Mouse (Mus musculus): ENCODE measurements around the gene Irs3.
"Not testable (repeated sequence)": the region's sequence is repeated elsewhere in the genome, so short reads cannot be mapped to it uniquely, and the experiment has no call there.

The Irs3 gene

DNA sequence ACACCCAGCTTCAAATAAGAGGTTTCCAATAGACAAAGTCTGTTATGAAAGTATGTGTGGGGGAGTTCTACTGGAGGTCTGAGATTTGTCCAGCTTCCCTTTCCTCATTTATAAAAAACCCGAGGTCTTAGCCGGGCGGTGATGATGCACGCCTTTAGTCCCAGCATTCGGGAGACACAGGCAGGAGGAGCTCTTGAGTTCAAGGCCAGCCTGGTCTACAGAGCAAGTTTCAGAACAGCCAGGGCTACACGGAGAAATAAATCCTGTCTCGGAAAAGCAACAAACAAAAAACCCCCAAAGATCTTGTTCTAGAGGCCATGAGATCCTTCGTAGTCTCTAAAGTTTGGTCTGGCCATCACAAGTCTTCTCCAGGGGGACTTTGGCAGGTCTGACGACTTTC, 17.5 kb downstream of the Irs3 start:
- DNase-seq (ENCODE audit: low spot score in 2 of 2), result no peak

DNA sequence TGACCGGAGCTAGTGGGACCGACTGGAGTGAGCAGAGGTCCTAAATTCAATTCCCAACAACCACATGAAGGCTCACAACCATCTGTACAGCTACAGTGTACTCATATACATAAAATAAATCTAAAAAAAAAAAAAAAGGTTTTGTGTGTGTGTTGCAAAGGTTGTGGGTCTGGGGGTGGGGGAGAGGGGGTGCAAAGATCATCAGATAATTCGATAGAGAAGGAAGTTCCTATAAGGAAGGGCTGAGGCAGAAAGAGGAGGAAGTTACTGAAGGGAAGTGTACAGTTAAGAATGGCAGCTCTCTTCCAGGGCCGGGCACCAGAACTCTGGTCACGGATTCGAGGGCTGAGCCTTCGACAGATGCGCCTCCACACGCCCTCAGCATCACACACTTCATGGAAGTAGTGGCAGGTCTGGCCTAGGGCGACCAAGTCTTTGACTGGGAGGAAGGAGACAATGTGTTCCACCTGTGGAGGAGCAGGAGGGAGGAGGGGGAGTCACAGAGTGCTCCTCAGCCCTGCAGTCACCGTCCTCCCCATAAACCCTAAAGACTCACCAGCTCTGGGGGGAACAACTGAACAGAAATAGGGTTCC, 21.5 kb downstream of the Irs3 start:
- DNase-seq (ENCODE audit: low spot score in 2 of 2), result no peak

DNA sequence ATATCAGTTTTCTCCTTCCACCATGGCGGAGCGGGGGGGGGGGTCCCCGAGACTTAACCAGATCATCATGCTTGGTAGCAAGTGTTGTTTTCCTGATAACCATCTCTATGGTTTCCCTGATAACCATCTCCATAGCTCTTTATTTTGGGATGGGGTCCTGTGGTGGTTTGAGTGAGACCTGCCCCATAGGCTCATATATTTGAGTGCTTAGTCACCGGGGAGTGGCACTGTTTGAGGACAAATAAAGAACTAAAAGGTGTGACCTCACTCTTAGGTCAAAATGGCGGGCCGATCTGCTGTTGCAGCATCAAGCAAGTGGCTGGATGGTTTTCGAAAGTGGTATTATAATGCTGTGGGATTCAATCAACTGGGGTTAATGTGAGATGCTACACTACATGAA, 30.2 kb downstream of the Irs3 start:
- DNase-seq (ENCODE audit: low spot score in 2 of 2), result no peak

DNA sequence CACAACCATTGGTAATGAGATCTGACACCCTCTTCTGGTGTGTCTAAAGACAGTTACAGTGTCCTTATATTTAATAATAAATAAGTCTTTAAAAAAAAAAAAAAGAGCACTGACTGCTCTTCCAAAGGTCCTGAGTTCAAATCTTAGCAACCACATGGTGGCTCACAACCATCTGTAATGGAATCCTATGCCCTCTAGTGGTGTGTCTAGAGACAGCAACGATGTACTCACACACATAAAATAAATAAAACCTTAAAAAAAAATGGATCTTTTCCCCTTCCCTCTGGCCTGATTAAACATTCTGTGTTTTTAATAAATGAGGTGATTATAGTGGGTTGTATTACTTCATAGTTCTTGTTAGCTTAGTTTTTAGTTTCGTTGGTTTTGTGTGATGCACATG, 30.6 kb downstream of the Irs3 start:
- DNase-seq (ENCODE audit: low spot score in 2 of 2), result not testable (repeated sequence)

DNA sequence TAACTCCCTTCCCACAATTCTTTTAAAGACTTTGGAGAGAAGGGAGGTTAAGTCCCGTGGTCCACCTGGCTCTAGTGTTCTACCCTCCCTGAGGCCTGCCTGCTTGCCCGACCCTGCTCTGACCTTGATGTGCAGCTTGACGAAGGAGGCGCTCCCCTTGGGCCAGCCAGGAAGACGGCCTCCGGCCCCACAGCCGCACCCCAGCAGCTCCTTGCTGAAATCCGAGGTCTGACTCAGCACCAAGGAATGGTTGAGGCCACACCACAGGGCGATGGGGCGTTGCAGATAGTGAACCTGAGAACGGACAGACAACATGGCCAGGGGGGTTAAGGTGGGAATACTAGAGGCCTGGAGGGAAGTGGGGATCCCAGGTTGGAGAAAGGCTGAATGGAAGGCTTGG, 32.0 kb downstream of the Irs3 start, which contains the start of gene Pcolce:
Gene Pcolce, minus strand, starts transcription at position 235 of the 400 bp plus-strand sequence.
- no peak for DNase-seq (ENCODE audit: low spot score in 2 of 2)

DNA sequence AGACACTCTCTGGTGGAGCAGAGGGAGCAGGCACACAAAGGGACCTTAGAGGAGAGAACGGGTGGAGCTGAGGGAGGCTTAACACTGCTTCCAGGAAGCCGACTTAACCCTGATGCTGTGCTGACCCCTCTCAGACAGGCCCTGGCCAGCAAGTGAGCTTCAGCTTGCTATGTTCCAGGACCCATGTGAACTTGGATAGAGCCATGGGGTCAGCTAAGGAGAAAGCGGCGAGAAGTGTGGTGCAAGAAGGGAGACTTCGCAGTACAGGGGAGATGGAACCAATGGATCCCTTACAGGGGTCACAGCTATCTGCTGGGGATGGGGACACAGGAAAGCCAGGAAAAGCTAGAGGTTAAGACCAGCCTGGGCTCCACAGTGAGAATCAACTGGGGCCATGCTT, 32.4 kb downstream of the Irs3 start:
- DNase-seq (ENCODE audit: low spot score in 2 of 2), result no peak

DNA sequence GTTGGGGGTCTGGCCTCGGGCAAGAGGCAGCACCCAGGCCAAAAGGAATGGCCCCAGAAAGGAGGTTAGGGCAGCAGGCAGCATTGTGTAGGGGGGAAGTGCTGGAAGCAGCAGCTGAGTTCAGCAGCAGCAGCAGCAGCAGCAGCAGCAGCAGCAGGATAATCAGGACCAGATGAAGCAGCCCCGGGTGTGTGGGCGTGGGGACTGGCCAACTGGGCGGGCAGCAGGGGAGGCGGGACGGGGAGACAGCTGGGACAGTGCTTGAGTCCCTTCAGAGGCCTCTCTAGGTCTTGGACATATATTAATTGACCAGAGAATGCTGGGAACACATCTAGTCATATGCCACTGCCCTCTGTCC, 34.3 kb downstream of the Irs3 start:
- no peak for DNase-seq (ENCODE audit: low spot score in 2 of 2)

DNA sequence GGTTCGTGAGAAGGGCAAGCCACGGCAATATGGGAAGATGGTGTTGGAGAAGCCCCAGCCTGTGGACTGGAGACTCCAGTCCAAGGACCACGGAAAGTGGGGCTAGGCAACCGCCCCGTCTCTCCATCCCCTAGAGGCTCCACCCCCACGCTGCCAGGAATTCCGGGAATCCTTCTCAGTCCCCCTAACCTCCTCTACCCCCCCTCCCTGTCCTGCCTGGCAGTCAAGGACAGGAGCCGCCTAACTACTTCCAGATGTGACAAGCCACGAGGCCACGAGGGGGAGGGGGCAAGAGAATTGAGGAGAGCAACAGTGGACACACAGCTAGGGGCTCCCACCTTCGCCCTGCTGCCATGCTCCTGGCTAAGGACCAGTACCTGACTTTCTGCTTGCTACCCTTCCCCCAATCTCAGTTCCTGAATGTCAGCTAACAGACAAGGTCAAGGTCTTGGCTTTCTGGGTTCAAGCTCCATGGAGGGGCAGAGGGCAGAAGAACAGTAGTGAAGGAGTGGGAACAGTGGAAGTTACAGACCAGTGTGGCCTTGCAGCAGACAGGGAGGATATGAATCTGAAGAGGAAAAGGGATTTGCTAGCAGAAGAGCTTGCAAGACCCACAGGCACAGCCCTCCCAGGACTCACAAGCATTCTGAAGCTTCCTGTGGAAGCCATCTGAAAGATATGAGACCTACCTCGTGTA, 34.8 kb downstream of the Irs3 start:
- no peak for DNase-seq (ENCODE audit: low spot score in 2 of 2)

DNA sequence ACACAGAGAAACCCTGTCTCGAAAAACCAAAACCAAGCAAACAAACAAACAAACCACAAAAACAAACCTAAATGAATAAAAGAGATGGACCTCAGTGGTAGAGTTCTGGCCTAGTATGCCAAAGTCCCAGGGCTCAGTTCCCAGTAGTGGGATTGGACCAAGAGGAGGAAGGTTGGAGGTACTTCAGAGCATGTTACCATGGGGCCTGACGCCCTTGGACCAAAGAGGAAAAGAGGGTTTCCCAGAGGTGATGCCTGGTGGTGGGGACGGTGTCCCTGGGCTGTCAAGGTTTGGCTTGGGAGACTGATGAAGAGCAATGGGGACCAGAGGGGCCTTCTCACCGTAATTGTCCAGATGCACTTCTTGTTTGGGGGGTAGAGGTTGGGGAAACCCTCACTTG, 35.5 kb downstream of the Irs3 start:
- DNase-seq (ENCODE audit: low spot score in 2 of 2), result no peak

DNA sequence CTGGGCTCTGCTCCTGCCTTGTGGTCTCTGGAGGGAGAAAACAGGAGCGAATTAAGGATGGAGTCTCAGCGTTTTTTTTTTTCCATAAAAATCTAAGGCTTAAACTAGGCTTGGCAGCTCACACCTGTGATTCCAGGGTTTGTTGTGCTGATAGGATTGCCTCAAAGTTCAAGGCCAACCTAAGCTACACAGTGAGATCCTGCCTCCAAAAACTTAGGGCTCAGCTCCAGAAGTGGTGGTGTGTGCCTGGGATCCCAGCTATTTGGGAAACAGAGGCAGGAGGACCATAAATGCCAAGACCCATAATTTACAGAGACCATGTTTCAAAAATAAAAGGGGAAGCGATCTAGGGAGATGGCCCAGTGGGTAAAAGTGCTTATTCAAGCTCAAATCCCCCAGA, 36.2 kb downstream of the Irs3 start:
- no peak for DNase-seq (ENCODE audit: low spot score in 2 of 2)

DNA sequence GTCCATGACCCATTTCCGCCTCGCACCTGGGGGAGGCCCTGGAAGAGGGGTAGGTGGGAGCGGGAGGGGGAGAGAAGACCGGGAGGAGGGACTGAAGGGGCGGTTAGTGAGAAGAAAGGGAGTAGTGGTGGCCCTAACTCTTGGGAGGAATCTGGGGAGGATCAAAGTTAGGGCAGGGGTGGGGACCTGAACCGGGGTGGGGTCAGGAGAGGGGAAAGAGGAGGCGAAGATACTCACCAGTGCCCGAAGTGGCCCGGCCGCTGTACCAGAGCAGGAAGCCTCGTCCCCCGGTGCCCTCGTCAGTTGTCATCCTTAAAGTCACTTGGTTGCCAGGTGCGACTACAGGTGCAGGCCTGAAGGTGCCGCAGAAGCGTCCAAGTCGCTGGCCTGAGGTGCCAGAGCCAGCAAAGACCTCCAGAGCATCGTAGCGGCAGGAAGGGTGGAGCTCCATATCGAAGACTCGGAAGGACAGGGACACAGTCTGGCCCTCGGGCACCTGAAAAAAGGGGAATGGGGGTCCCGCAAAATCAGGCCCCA, 36.8 kb downstream of the Irs3 start:
- DNase-seq (ENCODE audit: low spot score in 2 of 2), result no peak

DNA sequence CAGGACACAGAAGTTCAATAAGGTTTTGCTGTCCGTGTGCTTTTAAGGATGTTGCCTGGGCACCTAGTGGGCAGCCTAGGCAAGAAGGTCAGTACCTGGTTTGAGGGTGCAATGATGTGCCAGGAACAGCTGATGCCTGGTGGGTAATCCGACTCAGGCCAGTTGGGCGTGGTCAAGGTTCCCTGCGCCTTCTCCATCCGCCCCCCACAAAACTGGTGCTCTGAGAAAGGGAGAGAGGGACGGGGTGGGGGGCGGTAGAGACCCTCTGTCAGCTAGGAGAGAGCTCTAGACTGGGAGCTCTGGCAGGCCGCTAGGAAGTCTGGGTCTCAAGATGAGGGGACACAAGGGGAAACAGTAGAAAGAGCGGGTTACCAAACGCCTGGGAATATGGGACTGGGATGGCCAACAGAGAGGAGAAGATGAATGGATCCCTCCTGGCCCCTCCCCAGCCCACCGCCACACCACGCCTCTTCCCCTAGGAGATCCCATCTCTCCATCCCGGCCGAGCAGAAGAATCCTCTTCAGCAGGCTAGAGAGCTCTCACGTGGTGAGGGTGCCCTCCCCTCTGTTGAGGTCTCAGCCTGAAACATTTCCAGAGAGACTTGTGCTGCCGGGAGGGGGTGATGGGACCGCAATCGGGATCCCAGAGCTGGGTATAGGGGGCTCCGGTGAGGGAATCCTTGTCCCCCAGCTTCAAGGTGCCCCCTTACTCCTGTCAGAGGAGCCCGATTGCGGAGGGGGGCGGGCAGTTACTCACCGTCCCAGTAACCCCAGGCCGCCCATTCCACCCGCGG, 37.5 kb downstream of the Irs3 start:
- no peak for DNase-seq (ENCODE audit: low spot score in 2 of 2)

DNA sequence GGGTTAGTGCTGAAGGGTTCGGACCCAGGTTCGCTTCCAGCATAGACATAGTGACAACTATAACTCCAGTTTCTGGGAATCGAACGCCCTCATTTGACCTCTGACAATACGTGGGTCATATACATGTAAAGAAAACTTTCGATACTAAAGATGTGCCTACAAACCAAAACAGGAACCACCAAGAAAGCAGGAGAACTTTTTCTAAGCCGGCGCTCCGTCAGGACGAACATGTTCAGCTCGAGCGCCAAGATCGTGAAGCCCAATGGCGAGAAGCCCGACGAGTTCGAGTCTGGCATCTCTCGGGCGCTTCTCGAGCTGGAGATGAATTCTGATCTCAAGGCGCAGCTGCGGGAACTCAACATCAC, 44.2 kb downstream of the Irs3 start:
- DNase-seq (ENCODE audit: low spot score in 2 of 2), result no peak

DNA sequence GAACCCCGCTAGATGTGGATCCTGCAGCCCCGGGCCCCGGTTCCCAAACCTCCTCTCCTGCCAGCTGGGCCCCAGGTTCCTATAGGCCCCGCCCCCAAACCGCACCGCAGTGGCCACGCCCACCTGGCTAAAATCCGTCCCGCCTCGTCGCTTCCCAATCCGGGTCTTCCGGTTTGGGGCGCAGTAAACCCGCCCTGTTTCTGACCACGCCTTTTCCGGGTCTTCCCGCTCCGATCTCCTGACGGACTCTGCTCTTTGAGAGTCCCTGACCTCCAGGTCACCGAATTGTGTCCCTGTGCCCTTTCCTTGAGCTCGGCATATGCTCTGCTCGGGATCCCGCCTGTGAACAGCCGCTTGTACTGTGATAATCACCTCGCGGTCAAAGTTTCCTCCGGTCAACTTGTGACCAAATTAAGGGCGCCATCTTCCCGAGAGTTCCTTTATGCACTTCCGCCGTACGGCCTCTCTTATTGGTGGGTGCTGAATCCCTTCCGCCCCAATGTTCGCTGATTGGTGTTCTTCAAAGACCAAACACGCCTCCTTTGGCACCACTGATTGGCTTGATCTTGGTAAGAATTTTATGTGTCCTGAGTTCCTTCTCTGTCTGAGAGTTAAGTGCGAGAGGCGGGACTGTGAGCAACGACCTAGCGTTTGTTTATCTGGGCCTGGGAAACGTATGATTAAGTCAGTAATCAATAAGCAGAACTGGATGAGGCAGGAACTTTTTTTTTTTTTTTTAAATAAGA, 44.7 kb downstream of the Irs3 start, which contains the start of gene Mospd3:
Gene Mospd3, minus strand, starts transcription at position 440 of the 746 bp plus-strand sequence.
- DNase-seq (ENCODE audit: low spot score in 2 of 2), result peak; percentile 91 to 97

DNA sequence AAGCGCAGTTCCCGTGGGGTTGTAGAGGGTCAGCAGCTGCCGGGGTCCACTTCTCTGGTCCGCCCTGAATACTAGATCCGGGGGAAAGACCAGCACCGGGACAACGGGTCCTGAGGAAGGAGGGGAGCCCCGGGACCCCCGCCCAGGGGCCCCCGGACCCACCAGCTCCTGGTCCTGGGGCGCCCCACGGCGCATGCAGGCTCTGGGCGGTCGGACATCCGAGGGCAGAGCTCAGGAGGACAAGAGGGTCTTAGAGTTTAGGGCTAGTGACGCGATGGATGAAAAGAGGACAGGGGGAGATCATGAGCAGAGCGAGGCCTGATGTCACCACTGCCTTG, 45.3 kb downstream of the Irs3 start:
- no peak for DNase-seq (ENCODE audit: low spot score in 2 of 2)

DNA sequence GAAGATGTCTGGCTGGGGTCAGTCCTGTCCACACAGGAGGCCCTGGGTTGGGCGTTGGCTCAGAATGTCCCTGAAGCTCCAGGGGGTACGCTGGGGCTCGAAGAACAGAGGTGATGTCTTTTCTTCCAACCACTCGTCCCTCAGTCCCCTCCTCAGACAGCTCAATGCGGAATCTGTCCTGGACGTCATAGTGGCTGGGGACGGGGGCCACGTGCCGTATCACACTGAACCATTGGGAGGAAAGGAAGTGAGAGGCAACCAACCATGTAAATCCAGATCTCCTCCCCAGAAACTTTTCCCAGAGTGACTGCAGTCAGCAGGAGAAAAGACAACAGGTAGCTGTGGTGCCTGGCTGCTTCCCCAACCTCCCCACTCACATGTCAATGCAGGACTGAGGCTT, 45.9 kb downstream of the Irs3 start:
- no peak for DNase-seq (ENCODE audit: low spot score in 2 of 2)

DNA sequence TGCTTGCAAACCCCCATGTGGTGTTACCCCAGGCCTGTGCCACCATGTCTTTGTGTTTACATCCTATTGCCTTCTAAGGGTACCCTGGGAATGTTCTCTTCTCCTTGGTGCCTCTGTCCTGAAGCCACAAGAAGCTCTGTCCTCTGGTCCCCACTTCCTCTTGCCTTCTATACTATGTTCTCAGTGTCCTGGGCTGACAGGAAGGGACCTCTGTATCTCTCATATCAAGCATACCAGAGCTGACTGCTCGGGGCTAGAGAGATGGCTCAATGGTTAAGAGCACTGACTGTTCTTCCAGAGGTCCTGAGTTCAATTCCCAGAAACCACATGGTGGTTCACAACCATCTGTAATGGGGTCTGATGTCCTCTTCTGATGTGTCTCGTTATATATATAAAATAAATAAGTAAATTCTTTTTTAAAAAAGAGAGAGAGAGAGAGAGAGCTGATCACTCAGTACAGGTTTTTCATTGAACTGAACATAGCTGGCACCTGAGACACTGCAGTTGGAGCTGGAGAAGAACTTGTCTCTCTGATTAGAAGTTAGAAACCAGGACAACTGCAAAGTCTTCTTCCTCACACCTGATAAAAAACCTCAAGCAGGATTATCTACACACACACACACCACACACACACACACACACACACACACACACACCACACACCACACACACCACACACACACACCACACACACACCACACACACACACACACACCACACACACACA, 47.3 kb downstream of the Irs3 start:
- no peak for DNase-seq (ENCODE audit: low spot score in 2 of 2)

DNA sequence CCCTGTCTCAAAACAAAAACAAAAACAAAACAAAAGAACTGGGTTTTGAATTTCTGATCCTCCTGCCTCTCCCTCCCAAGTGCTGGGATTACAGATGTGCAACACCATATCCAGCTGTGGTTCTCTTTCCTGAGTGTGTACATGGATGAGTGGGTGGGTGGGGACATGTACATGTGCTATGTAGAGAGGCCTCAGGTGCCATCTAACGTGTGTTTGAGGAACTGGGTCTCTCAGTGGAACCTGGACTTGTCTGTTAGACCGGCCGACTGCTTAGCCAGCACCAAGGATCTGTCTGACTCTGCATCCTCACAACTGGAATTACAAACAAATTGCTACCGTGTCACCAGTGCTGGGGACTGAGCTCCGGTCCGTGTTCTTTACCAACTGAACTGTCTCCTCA, 47.9 kb downstream of the Irs3 start:
- no peak for DNase-seq (ENCODE audit: low spot score in 2 of 2)

DNA sequence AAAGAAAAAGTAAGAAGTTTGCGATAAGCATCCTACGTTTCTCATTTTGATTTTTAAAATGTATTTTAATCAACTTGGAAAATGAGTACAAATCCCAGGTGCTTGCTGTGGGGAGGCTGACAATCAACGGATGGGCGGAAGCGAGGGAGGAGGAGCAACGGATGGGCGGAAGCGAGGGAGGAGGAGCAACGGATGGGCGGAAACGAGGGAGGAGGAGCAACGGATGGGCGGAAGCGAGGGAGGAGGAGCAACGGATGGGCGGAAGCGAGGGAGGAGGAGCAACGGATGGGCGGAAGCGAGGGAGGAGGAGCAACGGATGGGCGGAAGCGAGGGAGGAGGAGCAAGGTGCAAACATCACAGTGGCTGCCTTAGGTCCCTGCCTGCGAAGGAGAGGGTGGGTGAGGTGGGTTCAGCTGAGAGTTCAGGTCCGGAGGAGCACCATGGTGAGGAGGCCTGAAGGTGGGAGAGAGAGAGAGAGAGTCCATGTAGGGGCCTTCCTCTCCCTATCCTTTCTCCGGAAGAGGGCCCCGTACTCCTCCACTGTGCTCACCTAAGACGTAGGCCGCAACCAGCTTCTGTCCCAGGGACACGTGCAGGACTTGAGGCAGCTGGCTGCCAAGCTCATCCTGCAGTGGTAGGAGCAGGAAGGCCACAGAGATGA, 48.8 kb downstream of the Irs3 start:
- DNase-seq (ENCODE audit: low spot score in 2 of 2), result no peak

DNA sequence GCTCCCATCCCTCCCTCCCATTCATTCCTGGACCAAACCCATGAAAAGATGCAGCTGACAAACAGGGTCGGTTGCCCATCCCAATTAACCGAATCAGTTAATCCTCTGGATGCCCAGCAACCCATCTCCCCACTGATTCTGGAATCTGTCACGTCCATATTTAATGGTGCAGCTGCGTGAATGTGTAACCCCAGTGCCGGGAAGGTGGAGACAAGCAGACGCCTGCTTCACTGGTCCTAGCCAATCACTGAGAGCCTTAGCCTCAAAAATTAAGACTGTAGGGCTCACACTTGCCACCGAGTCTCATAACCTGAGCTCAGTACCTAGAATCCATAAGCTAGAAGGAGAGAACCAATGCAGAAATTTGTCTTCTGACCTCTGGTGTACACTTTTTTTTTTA, 49.6 kb downstream of the Irs3 start:
- no peak for DNase-seq (ENCODE audit: low spot score in 2 of 2)

Data from left cerebral cortex, adult 9 months (tissue).